Mouse (Mus musculus) liver, embryonic 14.5 days (tissue): ENCODE measurements around the gene Trappc3l. TPM values are rescaled to one million over a fixed set of nuclear protein-coding genes. Genes with fewer than 3 reads are reported as not detected.

Experiments used
- ATAC-seq: fragments of 200-750 bp; cut with Nextera tagmentation; 2 replicates; pipeline ENCODE4 v1.8.0; 2017; ENCODE audit warnings: moderate number of reproducible peaks, mild to moderate bottlenecking, moderate library complexity; ENCODE audit not compliant: insufficient read depth
- DNase-seq, 3 experiments: peaks; one replicate each; pipeline ENCODE4 v3.0.0-alpha.2; 2012 to 2013; ENCODE audit warnings: low read depth in 3 of 3, low spot score in 3 of 3
- H3K27ac ChIP-seq: fragments of 300-500 bp; sonication (generic); 2 replicates; pipeline ENCODE4 v1.5.1; 2014; ENCODE audit warnings: moderate library complexity, mild to moderate bottlenecking, control low read depth, inconsistent platforms
- H3K27me3 ChIP-seq: fragments of 300-500 bp; sonication (generic); 2 replicates; pipeline ENCODE4 v1.6.1; 2014; ENCODE audit warnings: mild to moderate bottlenecking, low read length, moderate library complexity; ENCODE audit not compliant: control insufficient read depth, insufficient read depth
- H3K36me3 ChIP-seq: fragments of 300-500 bp; sonication (generic); replicated peaks from 2 replicates; pipeline ENCODE4 v1.6.1; 2014; ENCODE audit warnings: low read depth; ENCODE audit not compliant: control insufficient read depth, insufficient read depth
- H3K4me1 ChIP-seq, 2 experiments: fragments of 200-500 bp in 1 of 2; fragments of 300-500 bp in 1 of 2; sonication (generic) in 1 of 2; replicated peaks; 2 replicates each; pipeline ENCODE4 v1.6.1; 2012 to 2014; ENCODE audit warnings: antibody characterized with exemption in 1 of 2, inconsistent platforms in 1 of 2, low read length in 1 of 2; ENCODE audit not compliant: control insufficient read depth in 2 of 2, insufficient read depth in 2 of 2
- H3K4me2 ChIP-seq: fragments of 300-500 bp; sonication (generic); 2 replicates; pipeline ENCODE4 v1.6.1; 2014; ENCODE audit warnings: low read depth, mild to moderate bottlenecking, control low read depth, moderate library complexity
- H3K4me3 ChIP-seq, 2 experiments: fragments of 200-500 bp in 1 of 2; fragments of 300-500 bp in 1 of 2; sonication (generic) in 1 of 2; 2 replicates each; pipeline ENCODE4 v1.5.1; 2012 to 2014; ENCODE audit warnings: low read depth in 2 of 2, low read length in 2 of 2, mild to moderate bottlenecking in 2 of 2, control low read depth in 1 of 2, inconsistent platforms in 1 of 2, moderate library complexity in 1 of 2; ENCODE audit not compliant: insufficient read depth in 1 of 2
- H3K9ac ChIP-seq: fragments of 300-500 bp; sonication (generic); replicated peaks from 2 replicates; pipeline ENCODE4 v1.6.1; 2014; ENCODE audit warnings: mild to moderate bottlenecking, control low read depth, moderate library complexity
- H3K9me3 ChIP-seq: fragments of 300-500 bp; sonication (generic); 2 replicates; pipeline ENCODE4 v1.6.1; 2016; ENCODE audit warnings: low read length, mixed read lengths; ENCODE audit not compliant: control insufficient read depth
- CTCF ChIP-seq: IDR thresholded peaks from 2 replicates; pipeline ENCODE4 v1.5.1; 2016; ENCODE audit warnings: antibody characterized with exemption, low read depth, control low read depth
- EP300 ChIP-seq: IDR thresholded peaks from 2 replicates; pipeline ENCODE4 v1.6.1; 2016; ENCODE audit warnings: antibody characterized with exemption, low read depth
- WGBS: fragments of 180-500 bp; shearing (Covaris S2); extraction: QIAGEN DNeasy Blood & Tissue Kit; methylation state at CpG from one replicate; pipeline ENCODE4 v1.1.7; 2014; ENCODE audit not compliant: insufficient replicate concordance; 5-methylcytosine and 5-hydroxymethylcytosine counted together
- polyA plus RNA-seq, 2 experiments: library from polyadenylated mRNA; depleted of rRNA in 1 of 2; stranded (reverse) in 1 of 2; unstranded in 1 of 2; fragments of >200 nt; fragmentation: Nextera tagmentation in 1 of 2; extraction: Ambion mirVana in 1 of 2; gene quantifications; 2 replicates each; pipeline versions ENCODE4 v1.2.1 to v1.2.3; 2012 to 2014

Trappc3l gene
- polyA plus RNA-seq, 2 experiments = not detected

- ATAC-seq (no peak), DNase-seq (no peak)
- WGBS = 20% methylated on average over 3 of the region's 3 CpGs
- Histone ChIP-seq H3K4me2 (no peak overlapping the region), H3K27ac (no peak overlapping the region), H3K4me3 (no peak overlapping the region), H3K27me3 (no peaks in the 10 kb centered on the region), H3K36me3 (no peaks in the 10 kb centered on the region), H3K9ac (no peak overlapping the region), H3K4me1 (no peaks in the 10 kb centered on the region), H3K9me3 (no peaks in the 10 kb centered on the region)
- TF ChIP-seq CTCF (no peak), EP300 (no peak)
Observed at GRCm38 (mm10) chr10:34089517-34089916, 52.1 kb downstream of the Trappc3l start.

DNA sequence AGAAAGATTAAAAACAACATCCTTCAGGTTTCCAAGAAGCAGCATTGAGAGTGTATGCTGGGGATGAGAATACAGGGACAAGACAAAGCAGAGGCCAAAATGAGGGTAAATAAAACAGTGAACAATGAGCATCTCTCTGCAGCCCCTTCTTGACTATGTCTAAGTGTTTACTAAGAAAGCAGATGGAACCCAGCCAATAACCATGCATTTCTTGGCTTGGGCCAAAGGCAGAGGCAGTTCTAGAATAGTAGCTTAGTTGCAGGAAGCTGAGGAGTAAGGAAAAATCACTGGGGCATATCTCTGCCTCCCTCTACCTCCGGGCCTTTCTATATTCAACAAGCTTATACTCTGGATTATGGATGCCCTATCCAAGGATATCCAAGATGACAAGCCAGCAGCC is 53.1 kb downstream of the Trappc3l start:
- 71% methylated on average over 1 of the region's 1 CpGs for WGBS
- ATAC-seq (no peak), DNase-seq (no peak)
- Histone ChIP-seq H3K27ac (no peak overlapping the region), H3K27me3 (no peaks in the 10 kb centered on the region), H3K9ac (no peak overlapping the region), H3K9me3 (no peaks in the 10 kb centered on the region), H3K36me3 (no peaks in the 10 kb centered on the region), H3K4me2 (no peak overlapping the region), H3K4me3 (no peak overlapping the region), H3K4me1 (no peaks in the 10 kb centered on the region)
- TF ChIP-seq EP300 (no peak), CTCF (no peak)

GRCm38 (mm10) chr10:34091888-34092287 is 54.5 kb downstream of the Trappc3l start:
- H3K27ac ChIP-seq = no peak overlapping the region
- peaks cover 0 to 3% of the 10 kb centered on the region in 2 experiments; a peak in 1 of 4 replicates for H3K4me1 ChIP-seq
- H3K27me3 ChIP-seq = no peaks in the 10 kb centered on the region
- H3K4me3 ChIP-seq = no peak overlapping the region
- no peak for TF ChIP-seq CTCF
- no peak for TF ChIP-seq EP300
- no peaks in the 10 kb centered on the region for H3K9me3 ChIP-seq
- no peaks in the 10 kb centered on the region for H3K36me3 ChIP-seq
- H3K4me2 ChIP-seq = no peak overlapping the region
- no peak for DNase-seq
- H3K9ac ChIP-seq = no peak overlapping the region
- no peak for ATAC-seq
- 51% methylated on average over 5 of the region's 5 CpGs for WGBS

DNA sequence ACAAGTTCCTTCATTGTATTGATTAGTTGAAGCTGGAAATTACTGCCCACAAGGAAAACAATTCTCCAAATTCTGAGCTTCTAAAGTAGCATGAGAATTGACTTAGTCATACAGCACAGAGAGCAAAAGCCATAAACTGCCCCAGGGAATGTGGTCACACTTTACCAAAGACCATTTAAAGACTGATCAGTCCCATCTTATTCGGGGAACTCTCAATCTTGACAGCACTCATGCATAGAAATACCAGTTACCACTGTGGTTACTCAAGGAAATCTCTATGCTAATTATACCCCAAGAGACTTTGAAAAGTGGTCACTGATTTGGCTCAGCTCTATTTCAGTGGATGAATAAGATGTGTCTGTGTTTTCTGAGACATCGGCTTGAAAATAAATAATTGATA is 57.8 kb downstream of the Trappc3l start:
- H3K9me3 ChIP-seq = no peaks in the 10 kb centered on the region
- peaks cover 0 to 3% of the 10 kb centered on the region in 2 experiments; a peak in 1 of 4 replicates for H3K4me1 ChIP-seq
- no peak overlapping the region for H3K9ac ChIP-seq
- DNase-seq (no peak), ATAC-seq (no peak)
- no peak overlapping the region for H3K4me3 ChIP-seq
- H3K27me3 ChIP-seq = no peaks in the 10 kb centered on the region
- H3K4me2 ChIP-seq = no peak overlapping the region
- no peak overlapping the region for H3K27ac ChIP-seq
- whole genome bisulfite sequencing = 54% methylated on average over 2 of the region's 2 CpGs
- H3K36me3 ChIP-seq = no peaks in the 10 kb centered on the region
- TF ChIP-seq CTCF (no peak), EP300 (no peak)

DNA sequence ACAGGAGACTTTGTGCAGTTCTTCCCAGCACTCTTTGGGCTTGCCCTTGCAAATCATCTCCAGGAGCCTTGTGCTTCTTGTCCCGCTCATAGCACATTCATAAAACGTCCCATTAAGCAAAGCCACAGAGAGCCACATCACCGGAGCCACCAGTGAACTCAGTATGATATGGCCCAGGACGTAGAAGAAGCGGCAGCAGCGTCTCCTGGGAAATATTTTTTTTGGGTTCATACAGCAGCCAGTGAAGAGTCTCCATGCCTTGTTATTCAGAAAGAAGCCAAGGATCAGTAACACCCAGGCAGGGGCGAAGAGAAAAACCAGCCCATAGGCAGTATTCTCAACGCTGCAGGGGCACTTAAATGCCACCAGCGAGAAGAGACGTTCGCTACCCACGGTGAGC is 58.6 kb downstream of the Trappc3l start:
- H3K27me3 ChIP-seq = no peaks in the 10 kb centered on the region
- WGBS = 50% methylated on average over 12 of the region's 12 CpGs
- peaks cover 0 to 3% of the 10 kb centered on the region in 2 experiments; a peak in 1 of 4 replicates for H3K4me1 ChIP-seq
- no peak overlapping the region for H3K27ac ChIP-seq
- H3K9ac ChIP-seq = no peak overlapping the region
- no peak for TF ChIP-seq CTCF
- no peak for TF ChIP-seq EP300
- H3K9me3 ChIP-seq = no peaks in the 10 kb centered on the region
- 0 out of 4 replicates have a peak overlapping the region, but pooled peaks of 1 of the 2 experiments have one; percentile 24 for H3K4me3 ChIP-seq
- no peak overlapping the region for H3K4me2 ChIP-seq
- DNase-seq (no peak), ATAC-seq (no peak)
- no peaks in the 10 kb centered on the region for H3K36me3 ChIP-seq
